Mouse (Mus musculus): ENCODE results near the gene Brms1l. TPM values are rescaled to one million over a fixed set of nuclear protein-coding genes. Genes with fewer than 3 reads are reported as not detected.

The Brms1l gene
- polyA plus RNA-seq, 1 experiment from 2014 or later: 42.0 TPM

GRCm38 (mm10) chr12:55846741-55847140 is 10.6 kb downstream of the Brms1l start:
- H3K4me1 ChIP-seq (replicated peaks; ENCODE audit: control insufficient read depth, insufficient read depth, low read length): no peaks in the 10 kb centered on the region
- ATAC-seq (ENCODE audit: low FRiP score) (no peak), DNase-seq (ENCODE audit: low spot score) (peak; percentile 44)
- no peak overlapping the region for H3K4me3 ChIP-seq (replicated peaks; ENCODE audit: low read length)
- H3K36me3 ChIP-seq (replicated peaks; ENCODE audit: control insufficient read depth, insufficient read depth): peaks cover 55% of the 10 kb centered on the region
- WGBS: 73% methylated on average over 1 of the region's 1 CpGs
- no peak overlapping the region for H3K9ac ChIP-seq
- no peak overlapping the region for H3K4me2 ChIP-seq (replicated peaks)
- peaks cover 5% of the 10 kb centered on the region; the same call in 1 of the 2 replicates for H3K9me3 ChIP-seq (ENCODE audit: control insufficient read depth, low read length)
- no peaks in the 10 kb centered on the region for H3K27me3 ChIP-seq (ENCODE audit: control insufficient read depth, insufficient read depth, low read length)
- no peak overlapping the region for H3K27ac ChIP-seq

GRCm38 (mm10) chr12:55847851-55848250 is 11.7 kb downstream of the Brms1l start:
- no peak for ATAC-seq (ENCODE audit: low FRiP score)
- H3K4me2 ChIP-seq (replicated peaks): no peak overlapping the region
- H3K4me3 ChIP-seq (replicated peaks; ENCODE audit: low read length): no peak overlapping the region
- 93% methylated on average over 4 of the region's 4 CpGs for WGBS
- no peak for DNase-seq (ENCODE audit: low spot score)
- H3K9me3 ChIP-seq (ENCODE audit: control insufficient read depth, low read length): peaks cover 5% of the 10 kb centered on the region; the same call in 1 of the 2 replicates
- no peaks in the 10 kb centered on the region for H3K4me1 ChIP-seq (replicated peaks; ENCODE audit: control insufficient read depth, insufficient read depth, low read length)
- no peak overlapping the region for H3K9ac ChIP-seq
- H3K27ac ChIP-seq: no peak overlapping the region
- H3K36me3 ChIP-seq (replicated peaks; ENCODE audit: control insufficient read depth, insufficient read depth): peaks cover 44% of the 10 kb centered on the region
- no peaks in the 10 kb centered on the region for H3K27me3 ChIP-seq (ENCODE audit: control insufficient read depth, insufficient read depth, low read length)

GRCm38 (mm10) chr12:55850650-55851049 is 14.5 kb downstream of the Brms1l start:
- no peak for DNase-seq (ENCODE audit: low spot score)
- Histone ChIP-seq H3K4me2 (replicated peaks) (no peak overlapping the region), H3K4me1 (replicated peaks; ENCODE audit: control insufficient read depth, insufficient read depth, low read length) (no peaks in the 10 kb centered on the region), H3K27ac (no peak overlapping the region), H3K27me3 (ENCODE audit: control insufficient read depth, insufficient read depth, low read length) (no peaks in the 10 kb centered on the region), H3K9me3 (ENCODE audit: control insufficient read depth, low read length) (peaks cover 6% of the 10 kb centered on the region; the same call in 1 of the 2 replicates), H3K9ac (no peak overlapping the region), H3K4me3 (replicated peaks; ENCODE audit: low read length) (no peak overlapping the region), H3K36me3 (replicated peaks; ENCODE audit: control insufficient read depth, insufficient read depth) (peaks cover 43% of the 10 kb centered on the region)
- no peak for ATAC-seq (ENCODE audit: low FRiP score)

GRCm38 (mm10) chr12:55859409-55860349 is 23.6 kb downstream of the Brms1l start:
- Histone ChIP-seq H3K36me3 (replicated peaks; ENCODE audit: control insufficient read depth, insufficient read depth) (peaks cover 64% of the 10 kb centered on the region), H3K4me1 (replicated peaks; ENCODE audit: control insufficient read depth, insufficient read depth, low read length) (no peaks in the 10 kb centered on the region), H3K4me3 (replicated peaks; ENCODE audit: low read length) (no peak overlapping the region), H3K9me3 (ENCODE audit: control insufficient read depth, low read length) (peaks cover 17% of the 10 kb centered on the region), H3K4me2 (replicated peaks) (no peak overlapping the region), H3K27me3 (ENCODE audit: control insufficient read depth, insufficient read depth, low read length) (no peaks in the 10 kb centered on the region), H3K9ac (no peak overlapping the region), H3K27ac (no peak overlapping the region)
- ATAC-seq (ENCODE audit: low FRiP score): no peak
- 96% methylated on average over 17 of the region's 17 CpGs for whole genome bisulfite sequencing
- no peak for DNase-seq (ENCODE audit: low spot score)

GRCm38 (mm10) chr12:55860631-55861030 is 24.5 kb downstream of the Brms1l start:
- DNase-seq (ENCODE audit: low spot score) (no peak), ATAC-seq (ENCODE audit: low FRiP score) (no peak)
- H3K4me2 ChIP-seq (replicated peaks): no peak overlapping the region
- WGBS: 96% methylated on average over 7 of the region's 7 CpGs
- H3K4me3 ChIP-seq (replicated peaks; ENCODE audit: low read length): no peak overlapping the region
- peaks cover 64% of the 10 kb centered on the region for H3K36me3 ChIP-seq (replicated peaks; ENCODE audit: control insufficient read depth, insufficient read depth)
- peaks cover 16% of the 10 kb centered on the region for H3K9me3 ChIP-seq (ENCODE audit: control insufficient read depth, low read length)
- no peaks in the 10 kb centered on the region for H3K4me1 ChIP-seq (replicated peaks; ENCODE audit: control insufficient read depth, insufficient read depth, low read length)
- no peaks in the 10 kb centered on the region for H3K27me3 ChIP-seq (ENCODE audit: control insufficient read depth, insufficient read depth, low read length)
- no peak overlapping the region for H3K9ac ChIP-seq
- no peak overlapping the region for H3K27ac ChIP-seq

GRCm38 (mm10) chr12:55867738-55868137 is 31.6 kb downstream of the Brms1l start:
- H3K36me3 ChIP-seq (replicated peaks; ENCODE audit: control insufficient read depth, insufficient read depth): peaks cover 68% of the 10 kb centered on the region
- peaks cover 10% of the 10 kb centered on the region; the same call in 1 of the 2 replicates for H3K9me3 ChIP-seq (ENCODE audit: control insufficient read depth, low read length)
- ATAC-seq (ENCODE audit: low FRiP score) (no peak), DNase-seq (ENCODE audit: low spot score) (no peak)
- 95% methylated on average over 4 of the region's 4 CpGs for WGBS
- H3K27me3 ChIP-seq (ENCODE audit: control insufficient read depth, insufficient read depth, low read length): no peaks in the 10 kb centered on the region
- no peak overlapping the region for H3K27ac ChIP-seq
- no peak overlapping the region for H3K9ac ChIP-seq
- H3K4me3 ChIP-seq (replicated peaks; ENCODE audit: low read length): no peak overlapping the region
- H3K4me1 ChIP-seq (replicated peaks; ENCODE audit: control insufficient read depth, insufficient read depth, low read length): no peaks in the 10 kb centered on the region
- no peak overlapping the region for H3K4me2 ChIP-seq (replicated peaks)

GRCm38 (mm10) chr12:55869622-55870322 is 33.6 kb downstream of the Brms1l start:
- no peaks in the 10 kb centered on the region for H3K27me3 ChIP-seq (ENCODE audit: control insufficient read depth, insufficient read depth, low read length)
- 96% methylated on average over 5 of the region's 5 CpGs for WGBS
- no peak overlapping the region for H3K4me3 ChIP-seq (replicated peaks; ENCODE audit: low read length)
- ATAC-seq (ENCODE audit: low FRiP score): no peak
- H3K36me3 ChIP-seq (replicated peaks; ENCODE audit: control insufficient read depth, insufficient read depth): peaks cover 62% of the 10 kb centered on the region
- peaks cover 10% of the 10 kb centered on the region; the same call in 1 of the 2 replicates for H3K9me3 ChIP-seq (ENCODE audit: control insufficient read depth, low read length)
- H3K4me1 ChIP-seq (replicated peaks; ENCODE audit: control insufficient read depth, insufficient read depth, low read length): no peaks in the 10 kb centered on the region
- H3K9ac ChIP-seq: no peak overlapping the region
- no peak overlapping the region for H3K27ac ChIP-seq
- DNase-seq (ENCODE audit: low spot score): no peak
- no peak overlapping the region for H3K4me2 ChIP-seq (replicated peaks)

- Histone ChIP-seq H3K4me1 (replicated peaks; ENCODE audit: control insufficient read depth, insufficient read depth, low read length) (no peaks in the 10 kb centered on the region), H3K4me2 (replicated peaks) (no peak overlapping the region), H3K36me3 (replicated peaks; ENCODE audit: control insufficient read depth, insufficient read depth) (no peaks in the 10 kb centered on the region), H3K4me3 (replicated peaks; ENCODE audit: low read length) (no peak overlapping the region), H3K27ac (no peak overlapping the region), H3K27me3 (ENCODE audit: control insufficient read depth, insufficient read depth, low read length) (no peaks in the 10 kb centered on the region), H3K9me3 (ENCODE audit: control insufficient read depth, low read length) (no peaks in the 10 kb centered on the region), H3K9ac (no peak overlapping the region)
- ATAC-seq (ENCODE audit: low FRiP score) (no peak), DNase-seq (ENCODE audit: low spot score) (peak; percentile 36)
- 72% methylated on average over 4 of the region's 4 CpGs for WGBS
Measured at GRCm38 (mm10) chr12:55885449-55885848, 49.3 kb downstream of the Brms1l start.

GRCm38 (mm10) chr12:55888570-55888969 is 52.4 kb downstream of the Brms1l start:
- no peaks in the 10 kb centered on the region for H3K27me3 ChIP-seq (ENCODE audit: control insufficient read depth, insufficient read depth, low read length)
- H3K9ac ChIP-seq: no peak overlapping the region
- H3K27ac ChIP-seq: no peak overlapping the region
- H3K36me3 ChIP-seq (replicated peaks; ENCODE audit: control insufficient read depth, insufficient read depth): no peaks in the 10 kb centered on the region
- 33% methylated on average over 5 of the region's 5 CpGs for WGBS
- no peaks in the 10 kb centered on the region for H3K9me3 ChIP-seq (ENCODE audit: control insufficient read depth, low read length)
- peak overlapping the region; percentile 38 for H3K4me2 ChIP-seq (replicated peaks)
- H3K4me3 ChIP-seq (replicated peaks; ENCODE audit: low read length): no peak overlapping the region
- H3K4me1 ChIP-seq (replicated peaks; ENCODE audit: control insufficient read depth, insufficient read depth, low read length): no peaks in the 10 kb centered on the region
- DNase-seq (ENCODE audit: low spot score) (peak; percentile 57), ATAC-seq (ENCODE audit: low FRiP score) (no peak)

All from hindbrain, embryonic 14.5 days (tissue).